Mouse (Mus musculus) ES-Bruce4 (cell line): ENCODE measurements around the gene Arhgap15. TPM values are rescaled to one million over a fixed set of nuclear protein-coding genes. Genes with fewer than 3 reads are reported as not detected.

ENCODE experiments used
- H3K27ac ChIP-seq: 2 replicates; pipeline ENCODE4 v1.5.1; 2012; ENCODE audit warnings: low read length, inconsistent platforms; ENCODE audit not compliant: insufficient read depth
- H3K27me3 ChIP-seq: 2 replicates; pipeline ENCODE4 v1.6.1; 2012; ENCODE audit warnings: mild to moderate bottlenecking, low read length, inconsistent platforms; ENCODE audit not compliant: control insufficient read depth, poor library complexity, insufficient read depth, severe bottlenecking
- H3K36me3 ChIP-seq: 2 replicates; pipeline ENCODE4 v1.6.1; 2012; ENCODE audit warnings: inconsistent platforms, mild to moderate bottlenecking, low read length, moderate library complexity; ENCODE audit not compliant: control insufficient read depth, poor library complexity, insufficient read depth, severe bottlenecking
- H3K4me1 ChIP-seq: one replicate; pipeline ENCODE4 v1.8.1; 2011; ENCODE audit warnings: low read length; ENCODE audit not compliant: control insufficient read depth, insufficient read depth
- H3K4me3 ChIP-seq: 2 replicates; pipeline ENCODE4 v1.5.1; 2011; ENCODE audit warnings: low read depth, mild to moderate bottlenecking, low read length
- H3K9ac ChIP-seq: 2 replicates; pipeline ENCODE4 v1.6.1; 2012; ENCODE audit warnings: low read depth, mild to moderate bottlenecking, inconsistent platforms; ENCODE audit not compliant: poor library complexity, severe bottlenecking
- H3K9me3 ChIP-seq: replicated peaks from 2 replicates; pipeline ENCODE4 v1.6.1; 2012; ENCODE audit warnings: mild to moderate bottlenecking, low read length, inconsistent platforms; ENCODE audit not compliant: control insufficient read depth, poor library complexity, insufficient read depth, severe bottlenecking
- CTCF ChIP-seq: IDR thresholded peaks from one replicate; pipeline ENCODE4 v1.8.1; 2011; ENCODE audit warnings: low read depth, low read length
- EP300 ChIP-seq: IDR thresholded peaks from 2 replicates; pipeline ENCODE4 v1.6.1; 2011; ENCODE audit warnings: low read depth, low read length; ENCODE audit not compliant: insufficient read depth
- POLR2A ChIP-seq: IDR thresholded peaks from one replicate; pipeline ENCODE4 v1.8.1; 2011; ENCODE audit warnings: low read length; ENCODE audit not compliant: insufficient read depth
- polyA plus RNA-seq: library from polyadenylated mRNA; stranded (reverse); fragments of >200 nt; gene quantifications from 2 replicates; pipeline ENCODE4 v1.2.4, GENCODE M21; 2011; ENCODE audit warnings: low read depth; ENCODE audit not compliant: missing spikeins, insufficient read depth, insufficient read length

Arhgap15 gene
- polyA plus RNA-seq, 1 experiment: not detected

DNA sequence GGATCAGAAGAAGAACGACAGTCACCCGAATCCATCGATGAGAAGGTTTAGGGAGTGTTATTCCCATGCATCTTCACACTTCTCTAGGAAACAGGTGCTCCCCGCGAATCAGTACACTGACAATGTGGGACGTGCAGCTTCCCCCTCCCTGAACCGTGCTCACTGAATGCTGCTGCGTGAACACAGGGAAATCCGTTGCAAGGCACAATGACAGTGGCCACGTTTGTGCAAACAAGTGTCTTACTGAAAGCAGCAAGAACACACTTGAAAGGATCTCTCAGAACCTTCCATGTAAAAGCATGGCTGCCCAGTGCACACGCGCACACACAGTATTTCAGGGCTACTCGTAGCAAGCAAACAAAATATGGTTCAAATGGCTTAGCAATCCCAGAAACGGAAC, 237.4 kb downstream of the Arhgap15 start:
- no peaks in the 10 kb centered on the region for H3K36me3 ChIP-seq

DNA sequence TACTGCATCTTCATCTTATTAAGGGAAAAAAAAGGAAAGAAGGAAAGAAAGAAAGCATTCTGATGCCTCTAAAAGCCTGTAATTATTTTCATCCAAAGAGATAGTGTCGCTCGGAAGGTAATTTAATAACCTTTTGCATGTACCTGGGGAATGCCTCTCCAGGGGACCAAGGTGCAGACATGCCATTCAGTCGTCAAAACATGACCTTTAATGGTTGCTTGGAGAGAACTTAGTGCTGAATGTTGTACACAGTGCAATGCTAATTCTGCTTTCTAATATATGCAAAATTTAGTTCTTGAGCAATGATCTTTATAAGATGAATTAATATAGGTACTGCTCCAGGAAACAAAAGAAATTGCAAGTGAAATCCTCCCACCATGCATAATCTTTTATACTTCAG, 239.3 kb downstream of the Arhgap15 start:
- TF ChIP-seq POLR2A (no peak), CTCF (no peak), EP300 (no peak)
- H3K27ac ChIP-seq: no peak overlapping the region
- no peaks in the 10 kb centered on the region for H3K27me3 ChIP-seq
- no peak overlapping the region for H3K9ac ChIP-seq
- no peak overlapping the region for H3K4me3 ChIP-seq
- no peaks in the 10 kb centered on the region for H3K4me1 ChIP-seq
- no peaks in the 10 kb centered on the region for H3K36me3 ChIP-seq
- H3K9me3 ChIP-seq: no peaks in the 10 kb centered on the region

More for the DNA sequence above, 237.4 kb downstream of the Arhgap15 start:
- Histone ChIP-seq H3K27me3 (no peaks in the 10 kb centered on the region), H3K27ac (no peak overlapping the region), H3K4me3 (no peak overlapping the region), H3K9me3 (no peaks in the 10 kb centered on the region), H3K4me1 (no peaks in the 10 kb centered on the region), H3K9ac (no peak overlapping the region)
- TF ChIP-seq CTCF: no peak
- TF ChIP-seq POLR2A: no peak
- no peak for TF ChIP-seq EP300

DNA sequence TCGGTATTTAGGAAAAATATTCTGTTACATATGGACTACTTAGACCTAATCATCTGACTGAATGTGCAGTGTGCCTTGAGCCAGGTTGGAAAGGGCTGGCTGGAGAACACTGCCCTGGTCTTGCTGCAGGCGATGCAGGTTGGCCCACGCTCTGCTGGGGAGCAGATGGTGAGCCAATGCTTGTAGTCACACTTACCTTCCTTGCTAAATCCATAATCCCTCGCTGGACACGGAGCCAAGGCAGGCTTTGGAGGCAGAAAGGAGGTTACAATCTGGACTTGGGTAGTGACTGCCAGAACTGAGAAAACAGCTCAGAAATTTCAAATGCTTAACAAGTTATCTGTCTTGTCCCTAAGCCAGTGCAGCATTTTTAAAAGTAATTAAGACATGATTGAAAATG, 241.2 kb downstream of the Arhgap15 start:
- Histone ChIP-seq H3K9ac (no peak overlapping the region), H3K27me3 (no peaks in the 10 kb centered on the region), H3K9me3 (no peaks in the 10 kb centered on the region), H3K4me1 (no peaks in the 10 kb centered on the region), H3K27ac (no peak overlapping the region), H3K4me3 (no peak overlapping the region), H3K36me3 (no peaks in the 10 kb centered on the region)
- TF ChIP-seq EP300 (no peak), POLR2A (no peak), CTCF (no peak)

DNA sequence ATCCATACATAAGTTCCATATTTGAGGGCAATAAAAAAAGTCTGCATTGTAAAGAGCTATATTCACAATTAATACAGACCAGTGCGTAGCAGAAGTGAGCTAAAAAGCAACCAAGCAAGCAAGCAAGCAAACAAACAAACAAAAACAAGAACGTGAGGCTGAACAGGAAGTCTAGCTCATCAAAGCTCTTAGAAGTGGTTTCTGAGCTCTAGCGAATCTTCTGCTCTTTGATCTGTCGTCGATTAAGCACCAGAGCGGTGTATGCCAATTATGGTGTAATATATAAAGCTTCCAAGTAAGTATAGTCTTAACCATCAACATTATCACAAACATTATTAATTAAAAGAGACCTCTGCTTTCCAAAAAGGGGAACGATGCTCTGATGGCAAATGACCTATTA, 243.9 kb downstream of the Arhgap15 start:
- no peaks in the 10 kb centered on the region for H3K4me1 ChIP-seq
- TF ChIP-seq CTCF (no peak), POLR2A (no peak), EP300 (no peak)

DNA sequence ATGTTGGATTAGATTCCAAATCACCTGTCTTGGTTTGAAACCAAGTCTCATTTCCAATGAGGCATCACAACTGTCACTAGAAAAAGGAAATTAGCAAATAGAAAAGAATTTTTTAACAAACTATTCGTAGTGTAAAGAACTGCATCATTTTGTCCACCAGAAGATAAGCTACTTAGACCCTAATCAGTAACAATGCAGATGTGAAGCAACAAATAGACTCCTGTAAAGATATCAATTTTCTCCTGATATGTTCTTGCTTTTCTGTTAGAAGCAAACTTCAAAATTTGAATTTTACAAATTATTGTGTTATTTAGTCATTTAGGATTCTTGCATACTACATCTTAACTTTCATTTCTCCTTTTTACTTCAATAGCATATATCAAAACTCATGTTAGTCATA, 253.8 kb downstream of the Arhgap15 start:
- no peak overlapping the region for H3K27ac ChIP-seq
- H3K9me3 ChIP-seq: no peaks in the 10 kb centered on the region
- no peaks in the 10 kb centered on the region for H3K36me3 ChIP-seq
- no peaks in the 10 kb centered on the region for H3K4me1 ChIP-seq
- TF ChIP-seq EP300 (no peak), POLR2A (no peak), CTCF (no peak)
- no peak overlapping the region for H3K4me3 ChIP-seq
- no peaks in the 10 kb centered on the region for H3K27me3 ChIP-seq
- no peak overlapping the region for H3K9ac ChIP-seq

More for the DNA sequence above, 243.9 kb downstream of the Arhgap15 start:
- Histone ChIP-seq H3K4me3 (no peak overlapping the region), H3K9me3 (no peaks in the 10 kb centered on the region), H3K27me3 (no peaks in the 10 kb centered on the region), H3K27ac (no peak overlapping the region), H3K36me3 (no peaks in the 10 kb centered on the region), H3K9ac (no peak overlapping the region)

DNA sequence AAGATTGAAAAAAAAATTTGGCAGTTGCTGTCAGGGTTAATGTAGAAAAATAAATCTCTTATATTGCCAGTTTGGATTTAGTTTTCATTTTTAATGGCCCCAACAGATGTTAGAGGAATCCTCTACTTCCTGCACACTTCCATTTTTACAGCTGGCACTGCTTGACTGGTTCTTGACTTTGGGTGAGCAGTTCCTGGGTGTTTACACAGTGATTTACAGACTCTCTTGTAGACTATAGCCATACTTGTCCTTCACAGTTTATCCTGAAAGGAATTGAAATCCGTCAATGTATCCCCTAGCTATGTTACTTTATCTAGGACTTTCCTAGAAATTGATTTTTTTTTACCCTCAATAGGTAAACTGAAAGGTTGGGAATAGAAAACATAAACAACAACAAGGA, 261.6 kb downstream of the Arhgap15 start:
- no peaks in the 10 kb centered on the region for H3K4me1 ChIP-seq
- no peaks in the 10 kb centered on the region for H3K27me3 ChIP-seq
- no peak overlapping the region for H3K4me3 ChIP-seq
- no peak for TF ChIP-seq EP300
- no peak for TF ChIP-seq POLR2A
- no peak for TF ChIP-seq CTCF
- H3K9me3 ChIP-seq: no peaks in the 10 kb centered on the region
- H3K9ac ChIP-seq: no peak overlapping the region
- no peaks in the 10 kb centered on the region for H3K36me3 ChIP-seq
- H3K27ac ChIP-seq: no peak overlapping the region
